Mouse (Mus musculus): Measurements from ENCODE around the gene Kif17. TPM values are rescaled to one million over a fixed set of nuclear protein-coding genes. Genes with fewer than 3 reads are reported as not detected.

The Kif17 gene
- polyA plus RNA-seq, 1 experiment from 2014 or later = 1.3 TPM

DNA sequence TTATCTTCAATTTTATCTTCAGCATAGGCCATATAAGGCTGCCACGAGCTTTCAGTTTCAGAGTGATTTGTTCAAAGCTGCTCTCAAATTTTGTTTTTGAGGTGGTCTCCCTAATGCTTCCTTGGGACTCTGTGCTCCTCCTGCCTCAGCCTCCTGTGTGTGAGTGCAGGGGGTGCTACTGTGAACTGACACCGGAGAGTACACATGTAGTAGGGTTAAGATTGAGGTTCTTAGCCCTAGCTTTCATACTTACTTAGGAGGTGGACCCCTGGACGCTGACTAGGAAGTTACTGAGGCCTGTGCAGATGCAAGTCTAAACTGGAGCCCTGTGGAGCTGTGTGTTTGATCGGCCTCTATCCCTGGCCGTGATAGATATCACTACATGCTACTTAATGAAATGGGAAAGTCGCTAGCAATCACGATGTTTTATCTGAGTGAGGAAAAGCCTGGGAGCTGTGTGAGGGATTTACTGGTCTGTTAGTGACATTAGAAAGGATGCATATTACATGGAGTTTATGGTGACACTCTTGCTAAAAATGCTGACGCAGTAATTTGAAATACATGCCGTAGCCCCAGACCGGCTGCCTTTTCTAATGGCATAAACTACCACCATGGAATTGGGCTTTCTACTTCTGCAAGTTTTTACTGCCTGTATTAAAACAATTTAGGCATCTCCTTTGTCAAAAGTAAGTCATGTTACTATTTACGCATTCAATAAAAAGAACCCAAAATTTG, 32.1 kb upstream of the Kif17 start:
- Histone ChIP-seq H3K4me2 (ENCODE audit: low read depth, low read length) (peak overlapping the region; percentile 73), H3K27me3 (replicated peaks; ENCODE audit: control insufficient read depth, insufficient read depth, low read length) (no peaks in the 10 kb centered on the region), H3K27ac (ENCODE audit: low read length) (peak overlapping the region; percentile 99; the same call in 1 of the 2 replicates), H3K9ac (ENCODE audit: low read depth, low read length) (peak overlapping the region; percentile 95), H3K4me3 (ENCODE audit: low read length) (peak overlapping the region; percentile 90), H3K36me3 (ENCODE audit: control insufficient read depth, insufficient read depth, low read length) (no peaks in the 10 kb centered on the region), H3K4me1 (ENCODE audit: control insufficient read depth, insufficient read depth, low read length) (peaks cover 24% of the 10 kb centered on the region), H3K9me3 (ENCODE audit: control insufficient read depth, low read length) (no peaks in the 10 kb centered on the region)
- WGBS = 69% methylated on average over 11 of the region's 11 CpGs
- no peak for ATAC-seq

DNA sequence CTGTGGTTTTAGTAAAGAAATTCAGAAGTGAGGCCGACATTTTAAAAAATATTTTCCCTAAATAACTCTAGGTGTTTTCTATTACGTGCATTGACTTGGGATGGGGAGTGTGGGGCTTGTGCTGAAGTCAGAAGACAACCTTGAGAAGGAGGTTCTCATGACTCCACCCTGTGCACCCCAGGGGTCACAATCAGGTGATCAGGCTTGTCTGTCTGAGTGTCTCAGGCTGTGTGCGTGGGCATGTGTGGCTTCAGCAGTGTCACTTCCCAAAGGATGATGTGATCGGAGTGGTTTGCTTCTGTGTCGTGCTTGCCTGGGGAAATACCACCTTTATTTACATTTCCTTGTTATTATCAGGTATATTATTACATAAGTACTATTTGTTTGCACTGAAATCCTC, 30.9 kb upstream of the Kif17 start:
- no peak overlapping the region for H3K4me2 ChIP-seq (ENCODE audit: low read depth, low read length)
- H3K4me1 ChIP-seq (ENCODE audit: control insufficient read depth, insufficient read depth, low read length) = peaks cover 24% of the 10 kb centered on the region
- H3K9ac ChIP-seq (ENCODE audit: low read depth, low read length) = 0 out of 2 replicates have a peak overlapping the region, but pooled peaks have one; percentile 15
- no peak overlapping the region for H3K27ac ChIP-seq (ENCODE audit: low read length)
- peaks cover 4% of the 10 kb centered on the region; the same call in 1 of the 2 replicates for H3K36me3 ChIP-seq (ENCODE audit: control insufficient read depth, insufficient read depth, low read length)
- no peak for ATAC-seq
- H3K4me3 ChIP-seq (ENCODE audit: low read length) = no peak overlapping the region
- H3K9me3 ChIP-seq (ENCODE audit: control insufficient read depth, low read length) = no peaks in the 10 kb centered on the region
- 74% methylated on average over 5 of the region's 5 CpGs for WGBS
- H3K27me3 ChIP-seq (replicated peaks; ENCODE audit: control insufficient read depth, insufficient read depth, low read length) = no peaks in the 10 kb centered on the region

DNA sequence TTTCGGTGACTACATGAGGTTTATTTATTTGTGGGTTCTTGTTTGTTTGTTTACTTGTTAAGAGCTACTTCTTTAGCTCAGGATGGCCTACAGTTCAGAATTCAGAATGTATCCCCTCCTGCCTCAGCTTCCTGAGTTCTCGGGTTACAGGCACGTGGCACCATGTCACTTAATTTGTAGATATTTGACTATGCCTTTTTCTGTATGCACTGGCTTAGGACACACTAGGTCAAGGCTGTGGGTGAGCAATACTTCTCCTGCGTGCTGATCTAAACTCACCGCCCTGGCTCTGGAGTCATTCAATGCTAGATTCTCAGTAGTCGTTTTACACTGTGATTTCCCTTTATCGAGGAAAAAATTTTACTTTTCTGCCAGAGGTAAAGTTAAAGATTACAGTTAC, 29.5 kb upstream of the Kif17 start:
- Histone ChIP-seq H3K4me3 (ENCODE audit: low read length) (no peak overlapping the region), H3K9ac (ENCODE audit: low read depth, low read length) (no peak overlapping the region), H3K9me3 (ENCODE audit: control insufficient read depth, low read length) (no peaks in the 10 kb centered on the region), H3K27ac (ENCODE audit: low read length) (no peak overlapping the region), H3K4me1 (ENCODE audit: control insufficient read depth, insufficient read depth, low read length) (peaks cover 24% of the 10 kb centered on the region), H3K27me3 (replicated peaks; ENCODE audit: control insufficient read depth, insufficient read depth, low read length) (no peaks in the 10 kb centered on the region), H3K36me3 (ENCODE audit: control insufficient read depth, insufficient read depth, low read length) (peaks cover 5% of the 10 kb centered on the region), H3K4me2 (ENCODE audit: low read depth, low read length) (no peak overlapping the region)
- ATAC-seq = no peak
- WGBS = 80% methylated on average over 7 of the region's 7 CpGs

DNA sequence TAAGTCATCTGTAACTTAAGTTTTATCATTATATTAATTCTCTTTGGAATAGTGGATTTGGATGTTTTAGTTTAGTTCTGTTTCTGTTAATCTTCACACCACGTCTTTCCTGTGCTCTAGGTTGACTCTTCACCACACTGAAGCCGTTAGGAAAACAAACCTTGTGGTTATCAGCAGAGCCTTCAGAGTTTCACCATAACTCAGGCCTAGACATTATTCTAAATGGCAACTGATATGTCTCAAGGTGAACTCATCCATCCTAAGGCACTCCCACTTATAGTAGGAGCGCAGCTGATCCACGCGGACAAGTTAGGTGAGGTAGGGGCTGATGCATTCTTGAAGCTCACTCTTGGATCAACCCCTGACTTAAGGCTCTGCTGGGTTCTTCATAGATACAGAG, 28.8 kb upstream of the Kif17 start:
- ATAC-seq = no peak
- Histone ChIP-seq H3K27ac (ENCODE audit: low read length) (no peak overlapping the region), H3K9ac (ENCODE audit: low read depth, low read length) (no peak overlapping the region), H3K4me1 (ENCODE audit: control insufficient read depth, insufficient read depth, low read length) (peaks cover 24% of the 10 kb centered on the region), H3K36me3 (ENCODE audit: control insufficient read depth, insufficient read depth, low read length) (peaks cover 8% of the 10 kb centered on the region), H3K4me3 (ENCODE audit: low read length) (no peak overlapping the region), H3K27me3 (replicated peaks; ENCODE audit: control insufficient read depth, insufficient read depth, low read length) (no peaks in the 10 kb centered on the region), H3K9me3 (ENCODE audit: control insufficient read depth, low read length) (no peaks in the 10 kb centered on the region), H3K4me2 (ENCODE audit: low read depth, low read length) (no peak overlapping the region)
- WGBS = 80% methylated on average over 5 of the region's 5 CpGs

DNA sequence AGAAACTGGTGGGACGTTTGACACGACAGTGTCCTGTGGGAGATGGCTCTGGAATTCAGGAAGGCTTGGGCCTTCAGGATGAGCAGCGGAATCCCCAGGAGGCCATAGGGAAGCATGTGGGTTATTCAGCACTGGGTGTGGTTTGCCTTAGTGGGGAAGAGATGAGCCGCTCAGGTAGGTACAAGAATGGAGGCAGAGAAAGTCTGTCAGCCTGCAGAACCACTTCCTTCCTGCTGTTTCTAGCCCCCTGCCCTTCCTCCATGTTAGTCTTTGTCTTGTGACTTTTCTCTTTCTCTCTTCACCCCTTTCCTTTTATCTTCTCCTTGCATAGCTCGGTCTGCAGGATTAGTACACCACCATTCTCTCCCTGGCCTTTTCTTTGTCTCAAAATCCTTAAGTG, 27.8 kb upstream of the Kif17 start:
- Histone ChIP-seq H3K4me2 (ENCODE audit: low read depth, low read length) (no peak overlapping the region), H3K27me3 (replicated peaks; ENCODE audit: control insufficient read depth, insufficient read depth, low read length) (no peaks in the 10 kb centered on the region), H3K4me1 (ENCODE audit: control insufficient read depth, insufficient read depth, low read length) (peaks cover 24% of the 10 kb centered on the region), H3K27ac (ENCODE audit: low read length) (no peak overlapping the region), H3K4me3 (ENCODE audit: low read length) (no peak overlapping the region), H3K9ac (ENCODE audit: low read depth, low read length) (no peak overlapping the region), H3K9me3 (ENCODE audit: control insufficient read depth, low read length) (no peaks in the 10 kb centered on the region), H3K36me3 (ENCODE audit: control insufficient read depth, insufficient read depth, low read length) (peaks cover 10% of the 10 kb centered on the region)
- WGBS = 91% methylated on average over 5 of the region's 5 CpGs
- no peak for ATAC-seq

DNA sequence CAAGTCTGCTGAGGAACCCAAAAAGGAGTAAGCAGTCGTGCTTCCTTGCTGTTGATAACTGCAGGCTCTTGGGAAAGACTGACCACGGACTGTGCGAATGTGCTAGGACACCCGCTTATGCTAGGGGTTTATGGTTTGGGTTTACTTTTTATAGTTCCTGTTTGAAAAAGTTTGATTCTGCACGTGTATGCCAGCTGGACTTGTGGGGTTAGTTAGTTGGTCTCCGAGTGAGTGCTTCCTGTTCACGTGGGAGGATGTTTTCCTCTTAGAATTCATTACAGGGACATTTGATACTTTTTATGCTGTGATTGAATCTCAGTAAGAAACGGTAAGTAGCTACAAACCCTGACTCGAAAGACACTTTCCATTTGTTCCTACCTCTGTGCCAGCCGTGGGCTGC, 26.6 kb upstream of the Kif17 start:
- 80% methylated on average over 10 of the region's 10 CpGs for WGBS
- Histone ChIP-seq H3K36me3 (ENCODE audit: control insufficient read depth, insufficient read depth, low read length) (peaks cover 13% of the 10 kb centered on the region), H3K27me3 (replicated peaks; ENCODE audit: control insufficient read depth, insufficient read depth, low read length) (no peaks in the 10 kb centered on the region), H3K27ac (ENCODE audit: low read length) (no peak overlapping the region), H3K4me3 (ENCODE audit: low read length) (no peak overlapping the region), H3K9me3 (ENCODE audit: control insufficient read depth, low read length) (no peaks in the 10 kb centered on the region), H3K4me2 (ENCODE audit: low read depth, low read length) (no peak overlapping the region), H3K4me1 (ENCODE audit: control insufficient read depth, insufficient read depth, low read length) (peaks cover 16% of the 10 kb centered on the region), H3K9ac (ENCODE audit: low read depth, low read length) (no peak overlapping the region)
- no peak for ATAC-seq

DNA sequence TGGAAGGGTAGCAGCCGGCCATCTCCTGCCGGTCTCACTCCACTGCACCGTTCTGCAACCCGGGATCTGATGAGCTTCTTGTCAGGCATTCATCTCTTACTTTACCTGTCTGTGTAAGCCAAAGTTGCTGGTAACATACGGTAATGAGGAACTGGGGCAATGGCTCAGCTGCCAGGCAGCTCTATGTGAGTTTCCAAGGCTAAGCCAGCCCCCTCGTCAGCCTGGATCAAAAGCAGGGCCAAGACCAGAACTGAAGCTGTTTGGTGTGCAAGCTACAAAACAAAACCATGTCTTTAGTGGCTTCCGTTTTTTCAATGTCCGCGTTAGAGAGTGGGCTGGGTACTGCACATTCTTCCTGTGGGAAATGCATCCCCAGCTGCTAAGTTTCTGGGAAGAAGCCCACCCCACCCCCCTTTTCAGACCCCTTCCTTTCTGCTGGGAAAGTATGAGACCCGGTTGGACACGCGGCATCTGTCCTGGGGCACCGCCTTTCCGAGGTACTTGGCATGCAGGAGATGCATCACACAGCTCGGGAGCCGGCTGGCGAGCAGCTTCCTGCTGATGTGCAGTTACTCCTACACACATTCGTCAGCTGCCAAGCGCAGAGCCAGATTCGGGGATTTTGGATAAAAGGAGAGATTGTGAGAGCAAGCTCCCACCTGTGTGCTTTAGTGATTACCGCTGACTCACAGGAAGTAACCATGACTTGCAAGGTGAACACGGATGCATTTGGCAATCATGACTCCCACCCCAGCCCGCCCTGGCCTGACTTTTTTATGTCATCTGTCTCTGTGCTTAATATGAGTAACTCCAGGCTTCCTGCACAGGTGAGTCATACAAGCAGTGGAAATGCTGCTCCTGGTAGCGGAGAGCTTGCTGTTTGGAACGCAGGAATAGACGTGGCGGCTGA, 3.2 kb upstream of the Kif17 start:
- H3K4me1 ChIP-seq (ENCODE audit: control insufficient read depth, insufficient read depth, low read length) = peaks cover 24% of the 10 kb centered on the region
- H3K27me3 ChIP-seq (replicated peaks; ENCODE audit: control insufficient read depth, insufficient read depth, low read length) = peaks cover 8% of the 10 kb centered on the region; the same call in 1 of the 2 replicates
- no peak overlapping the region for H3K4me3 ChIP-seq (ENCODE audit: low read length)
- no peak overlapping the region for H3K4me2 ChIP-seq (ENCODE audit: low read depth, low read length)
- H3K9me3 ChIP-seq (ENCODE audit: control insufficient read depth, low read length) = no peaks in the 10 kb centered on the region
- 66% methylated on average over 27 of the region's 27 CpGs for WGBS
- no peak overlapping the region for H3K27ac ChIP-seq (ENCODE audit: low read length)
- no peak for ATAC-seq
- H3K9ac ChIP-seq (ENCODE audit: low read depth, low read length) = no peak overlapping the region
- H3K36me3 ChIP-seq (ENCODE audit: control insufficient read depth, insufficient read depth, low read length) = peaks cover 17% of the 10 kb centered on the region

DNA sequence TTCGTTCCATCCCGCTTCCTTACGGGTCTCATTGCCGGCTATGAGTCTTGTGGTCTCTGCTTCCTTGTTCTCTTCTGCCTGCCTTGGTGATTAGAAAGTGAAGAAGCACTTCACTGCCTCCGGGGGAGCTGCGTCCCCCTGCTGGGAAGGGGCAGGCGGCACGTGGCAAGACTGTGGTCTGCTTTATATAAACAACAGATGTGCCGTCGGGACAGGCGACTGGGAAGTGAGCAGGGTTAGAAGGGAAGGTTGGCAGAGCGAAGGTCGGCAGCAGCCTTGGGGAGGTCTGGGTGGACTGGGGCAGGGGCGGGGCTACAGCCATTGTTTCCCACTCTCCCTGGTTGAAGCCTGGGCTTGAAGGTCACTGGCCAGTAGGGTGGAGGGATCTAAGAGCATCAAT, 1.6 kb downstream of the Kif17 start:
- H3K9me3 ChIP-seq (ENCODE audit: control insufficient read depth, low read length) = no peaks in the 10 kb centered on the region
- 1% methylated on average over 14 of the region's 14 CpGs for WGBS
- no peak overlapping the region for H3K27ac ChIP-seq (ENCODE audit: low read length)
- no peaks in the 10 kb centered on the region for H3K36me3 ChIP-seq (ENCODE audit: control insufficient read depth, insufficient read depth, low read length)
- H3K4me1 ChIP-seq (ENCODE audit: control insufficient read depth, insufficient read depth, low read length) = peaks cover 30% of the 10 kb centered on the region
- peak overlapping the region; percentile 32 for H3K4me3 ChIP-seq (ENCODE audit: low read length)
- peaks cover 8% of the 10 kb centered on the region; the same call in 1 of the 2 replicates for H3K27me3 ChIP-seq (replicated peaks; ENCODE audit: control insufficient read depth, insufficient read depth, low read length)
- peak overlapping the region; percentile 53 for H3K9ac ChIP-seq (ENCODE audit: low read depth, low read length)
- no peak for ATAC-seq
- H3K4me2 ChIP-seq (ENCODE audit: low read depth, low read length) = peak overlapping the region; percentile 56

DNA sequence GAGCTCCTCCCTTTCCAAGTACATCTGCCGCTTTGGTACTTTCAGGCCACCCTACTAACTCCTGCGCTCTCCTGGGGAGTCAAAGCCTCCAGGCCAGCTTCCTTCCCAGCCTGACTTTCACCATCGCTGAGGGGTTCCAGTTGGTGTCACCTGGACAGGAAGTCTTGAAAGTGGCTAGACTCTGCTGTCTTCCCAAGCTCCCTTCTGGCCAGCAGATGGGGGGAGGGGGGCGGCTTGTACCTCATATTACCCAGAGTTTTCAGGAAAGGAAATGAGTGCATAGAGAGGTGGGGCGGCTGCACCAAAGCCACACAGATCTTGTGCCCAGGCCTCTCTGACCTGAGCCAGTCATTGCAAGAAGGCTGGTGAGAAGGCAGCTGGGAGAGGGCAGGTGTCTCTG, 2.0 kb downstream of the Kif17 start:
- Histone ChIP-seq H3K4me3 (ENCODE audit: low read length) (peak overlapping the region; percentile 32; the same call in 1 of the 2 replicates), H3K36me3 (ENCODE audit: control insufficient read depth, insufficient read depth, low read length) (no peaks in the 10 kb centered on the region), H3K4me1 (ENCODE audit: control insufficient read depth, insufficient read depth, low read length) (peaks cover 30% of the 10 kb centered on the region), H3K27ac (ENCODE audit: low read length) (no peak overlapping the region), H3K27me3 (replicated peaks; ENCODE audit: control insufficient read depth, insufficient read depth, low read length) (peaks cover 8% of the 10 kb centered on the region; the same call in 1 of the 2 replicates), H3K4me2 (ENCODE audit: low read depth, low read length) (peak overlapping the region; percentile 56), H3K9me3 (ENCODE audit: control insufficient read depth, low read length) (no peaks in the 10 kb centered on the region), H3K9ac (ENCODE audit: low read depth, low read length) (no peak overlapping the region)
- no peak for ATAC-seq
- 40% methylated on average over 5 of the region's 5 CpGs for WGBS

Measured in intestine, embryonic 16.5 days (tissue).